Mouse (Mus musculus) MEL (cell line): ENCODE results near the gene Stk39. TPM values are rescaled to one million over a fixed set of nuclear protein-coding genes. Genes with fewer than 3 reads are reported as not detected.

Experiments used
- DNase-seq: peaks from one replicate; pipeline ENCODE4 v3.0.0; 2011; ENCODE audit warnings: low read depth, low spot score
- H3K27ac ChIP-seq: 2 replicates; pipeline ENCODE4 v1.5.1; 2012; ENCODE audit warnings: low read depth, mild to moderate bottlenecking, control low read depth, low read length, moderate library complexity; ENCODE audit not compliant: control insufficient read depth
- H3K27me3 ChIP-seq, 2 experiments: fragments of 150-350 bp in 1 of 2; sonication (generic) in 1 of 2; 2 replicates each; pipeline ENCODE4 v1.6.1; 2012; ENCODE audit warnings: low read length in 2 of 2, mild to moderate bottlenecking in 2 of 2, improper control_type of control experiment in 1 of 2, moderate library complexity in 1 of 2; ENCODE audit not compliant: insufficient read depth in 2 of 2, control insufficient read depth in 1 of 2
- H3K36me3 ChIP-seq, 2 experiments: 2 replicates each; pipeline ENCODE4 v1.6.1; 2012 to 2014; ENCODE audit warnings: low read length in 2 of 2, improper control_type of control experiment in 1 of 2, inconsistent platforms in 1 of 2, mild to moderate bottlenecking in 1 of 2; ENCODE audit not compliant: insufficient read depth in 2 of 2, control insufficient read depth in 1 of 2
- H3K4me1 ChIP-seq, 2 experiments: fragments of 150-350 bp in 1 of 2; sonication (generic) in 1 of 2; 2 replicates each; pipeline ENCODE4 v1.6.1; 2012; ENCODE audit warnings: low read length in 2 of 2, improper control_type of control experiment in 1 of 2, mild to moderate bottlenecking in 1 of 2; ENCODE audit not compliant: insufficient read depth in 2 of 2, control insufficient read depth in 1 of 2
- H3K4me3 ChIP-seq, 2 experiments: fragments of 150-350 bp in 1 of 2; sonication (generic) in 1 of 2; 2 replicates each; pipeline ENCODE4 v1.5.1; 2012; ENCODE audit warnings: low read depth in 2 of 2, low read length in 2 of 2, mild to moderate bottlenecking in 2 of 2, moderate library complexity in 2 of 2, control low read depth in 1 of 2, improper control_type of control experiment in 1 of 2; ENCODE audit not compliant: control insufficient read depth in 1 of 2, insufficient read depth in 1 of 2
- H3K79me2 ChIP-seq: 2 replicates; pipeline ENCODE4 v1.6.1; 2012; ENCODE audit warnings: mild to moderate bottlenecking, low read length, moderate library complexity; ENCODE audit not compliant: control insufficient read depth, poor library complexity, insufficient read depth
- H3K9ac ChIP-seq: 2 replicates; pipeline ENCODE4 v1.6.1; 2012; ENCODE audit warnings: low read depth, mild to moderate bottlenecking, control low read depth, low read length, moderate library complexity; ENCODE audit not compliant: control insufficient read depth, poor library complexity, severe bottlenecking
- H3K9me3 ChIP-seq: fragments of 150-350 bp; sonication (generic); replicated peaks from 2 replicates; pipeline ENCODE4 v1.6.1; 2012; ENCODE audit warnings: mild to moderate bottlenecking, low read length, improper control_type of control experiment, moderate library complexity; ENCODE audit not compliant: insufficient read depth
- BHLHE40 ChIP-seq: IDR thresholded peaks from 2 replicates; pipeline ENCODE4 v1.6.1; 2012; ENCODE audit warnings: low read depth, mild to moderate bottlenecking, inconsistent platforms, low read length, improper control_type of control experiment, borderline replicate concordance
- CTCF ChIP-seq, 3 experiments: IDR thresholded peaks in 2 of 3; conservative IDR thresholded peaks in 1 of 3; 2 replicates each; pipeline ENCODE4 v1.5.1; 2011 to 2012; ENCODE audit warnings: low read length in 3 of 3, low read depth in 2 of 3, mild to moderate bottlenecking in 2 of 3, improper control_type of control experiment in 1 of 3, inconsistent platforms in 1 of 3, mixed read lengths in 1 of 3, moderate library complexity in 1 of 3; ENCODE audit not compliant: control insufficient read depth in 1 of 3, insufficient read depth in 1 of 3, poor library complexity in 1 of 3, severe bottlenecking in 1 of 3
- E2F4 ChIP-seq: IDR thresholded peaks from 2 replicates; pipeline ENCODE4 v1.6.1; 2011; ENCODE audit warnings: low read depth, low read length, improper control_type of control experiment, borderline replicate concordance
- EP300 ChIP-seq, 2 experiments: IDR thresholded peaks; 2 replicates each; pipeline ENCODE4 v1.6.1; 2011; ENCODE audit warnings: improper control_type of control experiment in 2 of 2, low read length in 2 of 2, low read depth in 1 of 2, mild to moderate bottlenecking in 1 of 2
- GABPA ChIP-seq: IDR thresholded peaks from 2 replicates; pipeline ENCODE4 v1.6.1; 2012; ENCODE audit warnings: low read depth, mild to moderate bottlenecking, inconsistent platforms, low read length, improper control_type of control experiment, moderate library complexity
- KAT2A ChIP-seq: conservative IDR thresholded peaks from 2 replicates; pipeline ENCODE4 v1.6.1; 2012; ENCODE audit warnings: low read depth, low read length, improper control_type of control experiment, inconsistent platforms
- MAZ ChIP-seq: IDR thresholded peaks from 2 replicates; pipeline ENCODE4 v1.6.1; 2012; ENCODE audit warnings: low read depth, mild to moderate bottlenecking, inconsistent platforms, low read length, improper control_type of control experiment
- MYB ChIP-seq: IDR thresholded peaks from 2 replicates; pipeline ENCODE4 v1.6.1; 2011; ENCODE audit warnings: mild to moderate bottlenecking, low read depth, low read length, improper control_type of control experiment
- MYC ChIP-seq: IDR thresholded peaks from 2 replicates; pipeline ENCODE4 v1.6.1; 2011; ENCODE audit warnings: low read depth, mild to moderate bottlenecking, low read length, improper control_type of control experiment, moderate library complexity
- RCOR1 ChIP-seq: IDR thresholded peaks from 2 replicates; pipeline ENCODE4 v1.6.1; 2012; ENCODE audit warnings: low read depth, mild to moderate bottlenecking, inconsistent platforms, low read length, improper control_type of control experiment
- TCF12 ChIP-seq: IDR thresholded peaks from 2 replicates; pipeline ENCODE4 v1.6.1; 2014; ENCODE audit warnings: low read depth, mild to moderate bottlenecking, inconsistent platforms, low read length, improper control_type of control experiment, moderate library complexity
- USF1 ChIP-seq: IDR thresholded peaks from 2 replicates; pipeline ENCODE4 v1.6.1; 2014; ENCODE audit warnings: low read depth, mild to moderate bottlenecking, inconsistent platforms, low read length, improper control_type of control experiment, moderate library complexity
- ZC3H11A ChIP-seq: IDR thresholded peaks from 2 replicates; pipeline ENCODE4 v1.6.1; 2012; ENCODE audit warnings: low read depth, mild to moderate bottlenecking, inconsistent platforms, low read length, improper control_type of control experiment
- ZMIZ1 ChIP-seq: IDR thresholded peaks from 2 replicates; pipeline ENCODE4 v1.6.1; 2012; ENCODE audit warnings: low read depth, mild to moderate bottlenecking, inconsistent platforms, low read length, improper control_type of control experiment, moderate library complexity
- polyA plus RNA-seq, 2 experiments: library from polyadenylated mRNA; stranded (reverse) in 1 of 2; unstranded in 1 of 2; fragments of >175 nt in 1 of 2; fragments of >200 nt in 1 of 2; gene quantifications; 2 replicates each; pipeline versions ENCODE4 v1.2.1 to v1.2.4; 2012; ENCODE audit warnings: low replicate concordance in 2 of 2, low read depth in 1 of 2; ENCODE audit not compliant: insufficient read length in 2 of 2, insufficient read depth in 1 of 2, missing spikeins in 1 of 2
- total RNA-seq: library from RNA; depleted of rRNA; stranded (reverse); fragments of 300-350 nt; gene quantifications from 2 replicates; pipeline ENCODE4 v1.2.3, GENCODE M21; 2012

The Stk39 gene
- total and polyA plus RNA-seq, 3 experiments, result not detected

GRCm38 (mm10) chr2:68387824-68388582, 84.1 kb downstream of the Stk39 start:
- no peak overlapping the region for H3K4me3 ChIP-seq
- no peaks in the 10 kb centered on the region for H3K79me2 ChIP-seq
- DNase-seq, result no peak
- H3K9me3 ChIP-seq, result no peaks in the 10 kb centered on the region
- H3K4me1 ChIP-seq, result no peaks in the 10 kb centered on the region
- no peak overlapping the region for H3K27ac ChIP-seq
- H3K27me3 ChIP-seq, result no peaks in the 10 kb centered on the region
- no peak overlapping the region for H3K9ac ChIP-seq
- no peak for TF ChIP-seq RCOR1
- TF ChIP-seq EP300 (IDR thresholded peaks at IDR 0.05; ENCODE audit: low read depth in 1 of 2, low read length in 2 of 2), result no peak
- TF ChIP-seq BHLHE40, result no peak
- TF ChIP-seq KAT2A, result no peak
- TF ChIP-seq ZMIZ1, result no peak
- TF ChIP-seq CTCF (IDR thresholded peaks at IDR 0.05 in 2 of 3, conservative IDR thresholded peaks at IDR 0.05 in 1 of 3; ENCODE audit: control insufficient read depth in 1 of 3, insufficient read depth in 1 of 3, low read depth in 2 of 3, low read length in 3 of 3, poor library complexity in 1 of 3, severe bottlenecking in 1 of 3), result no peak
- no peak for TF ChIP-seq TCF12
- TF ChIP-seq MYC, result no peak
- H3K36me3 ChIP-seq, result no peaks in the 10 kb centered on the region

- DNase-seq, result no peak
- Histone ChIP-seq H3K27ac (no peak overlapping the region), H3K9me3 (no peaks in the 10 kb centered on the region), H3K4me1 (no peaks in the 10 kb centered on the region), H3K9ac (no peak overlapping the region), H3K27me3 (no peaks in the 10 kb centered on the region)
- TF ChIP-seq RCOR1 (no peak), GABPA (no peak), USF1 (no peak)
- TF ChIP-seq, all 39 proteins: peak for 0
- Histone ChIP-seq H3K79me2 (no peaks in the 10 kb centered on the region), H3K36me3 (no peaks in the 10 kb centered on the region), H3K4me3 (no peak overlapping the region)
Observed at GRCm38 (mm10) chr2:68386313-68386863, 85.7 kb downstream of the Stk39 start.

- Histone ChIP-seq H3K27ac (no peak overlapping the region), H3K9ac (no peak overlapping the region), H3K9me3 (no peaks in the 10 kb centered on the region), H3K79me2 (no peaks in the 10 kb centered on the region), H3K36me3 (no peaks in the 10 kb centered on the region), H3K27me3 (no peaks in the 10 kb centered on the region), H3K4me1 (no peaks in the 10 kb centered on the region), H3K4me3 (no peak overlapping the region)
- TF ChIP-seq MYB, result no peak
- TF ChIP-seq E2F4, result no peak
- TF ChIP-seq ZC3H11A, result no peak
- no peak for TF ChIP-seq CTCF (IDR thresholded peaks at IDR 0.05 in 2 of 3, conservative IDR thresholded peaks at IDR 0.05 in 1 of 3; ENCODE audit: control insufficient read depth in 1 of 3, insufficient read depth in 1 of 3, low read depth in 2 of 3, low read length in 3 of 3, poor library complexity in 1 of 3, severe bottlenecking in 1 of 3)
- TF ChIP-seq MAZ, result no peak
- no peak for DNase-seq
Observed at GRCm38 (mm10) chr2:68385654-68386312, 86.3 kb downstream of the Stk39 start.
